Mouse (Mus musculus): ENCODE measurements around the gene Adra1b. TPM values are rescaled to one million over a fixed set of nuclear protein-coding genes. Genes with fewer than 3 reads are reported as not detected.

Gene Adra1b
- total RNA-seq, 1 experiment: 0.71 TPM

- no peaks in the 10 kb centered on the region for H3K36me3 ChIP-seq (ENCODE audit: control insufficient read depth, insufficient read depth, low read length, poor library complexity, severe bottlenecking)
- no peak overlapping the region for H3K4me3 ChIP-seq (ENCODE audit: insufficient read depth in 1 of 2, low read depth in 1 of 2, low read length in 2 of 2, poor library complexity in 1 of 2, severe bottlenecking in 1 of 2)
- no peak overlapping the region for H3K27ac ChIP-seq (ENCODE audit: insufficient read depth, low read depth, low read length, poor library complexity, severe bottlenecking)
- in situ Hi-C loops (cut with MboI; ENCODE audit: low sequenced_read_pairs in 2 of 2, unreplicated experiment in 2 of 2): no loop called here
- no peak overlapping the region for H3K9ac ChIP-seq (ENCODE audit: insufficient read depth, low read depth, low read length, poor library complexity, severe bottlenecking)
- no peaks in the 10 kb centered on the region for H3K4me1 ChIP-seq (ENCODE audit: control insufficient read depth in 2 of 2, insufficient read depth in 2 of 2, low read length in 2 of 2, poor library complexity in 1 of 2)
- no peaks in the 10 kb centered on the region for H3K9me3 ChIP-seq (ENCODE audit: control insufficient read depth, insufficient read depth, low read depth, low read length)
- no peak for DNase-seq (ENCODE audit: low read depth, low spot score)
- no peak for TF ChIP-seq ZNF384 (IDR thresholded peaks at IDR 0.05; ENCODE audit: low read depth, low read length)
- no peak for TF ChIP-seq ZC3H11A (IDR thresholded peaks at IDR 0.05; ENCODE audit: borderline replicate concordance, low read depth, low read length)
- TF ChIP-seq HCFC1 (IDR thresholded peaks at IDR 0.05; ENCODE audit: borderline replicate concordance, insufficient read depth, low read length): no peak
- TF ChIP-seq CHD2 (IDR thresholded peaks at IDR 0.05; ENCODE audit: low read depth, low read length): no peak
- TF ChIP-seq MAFK (IDR thresholded peaks at IDR 0.05; ENCODE audit: insufficient read depth, low read depth, low read length): no peak
These were observed 24.6 kb upstream of the Adra1b start for GRCm38 (mm10) chr11:43925584-43925983.

- Histone ChIP-seq H3K36me3 (ENCODE audit: control insufficient read depth, insufficient read depth, low read length, poor library complexity, severe bottlenecking) (no peaks in the 10 kb centered on the region), H3K27ac (ENCODE audit: insufficient read depth, low read depth, low read length, poor library complexity, severe bottlenecking) (no peak overlapping the region), H3K9ac (ENCODE audit: insufficient read depth, low read depth, low read length, poor library complexity, severe bottlenecking) (no peak overlapping the region), H3K4me3 (ENCODE audit: insufficient read depth in 1 of 2, low read depth in 1 of 2, low read length in 2 of 2, poor library complexity in 1 of 2, severe bottlenecking in 1 of 2) (no peak overlapping the region), H3K4me1 (ENCODE audit: control insufficient read depth in 2 of 2, insufficient read depth in 2 of 2, low read length in 2 of 2, poor library complexity in 1 of 2) (no peaks in the 10 kb centered on the region), H3K9me3 (ENCODE audit: control insufficient read depth, insufficient read depth, low read depth, low read length) (no peaks in the 10 kb centered on the region)
- in situ Hi-C loops (cut with MboI; ENCODE audit: low sequenced_read_pairs in 2 of 2, unreplicated experiment in 2 of 2): no loop called here
- no peak for DNase-seq (ENCODE audit: low read depth, low spot score)
- TF ChIP-seq ZNF384 (IDR thresholded peaks at IDR 0.05; ENCODE audit: low read depth, low read length): no peak
- no peak for TF ChIP-seq HCFC1 (IDR thresholded peaks at IDR 0.05; ENCODE audit: borderline replicate concordance, insufficient read depth, low read length)
- TF ChIP-seq MAFK (IDR thresholded peaks at IDR 0.05; ENCODE audit: insufficient read depth, low read depth, low read length): no peak
- no peak for TF ChIP-seq CHD2 (IDR thresholded peaks at IDR 0.05; ENCODE audit: low read depth, low read length)
- no peak for TF ChIP-seq ZC3H11A (IDR thresholded peaks at IDR 0.05; ENCODE audit: borderline replicate concordance, low read depth, low read length)
These were observed 20.7 kb upstream of the Adra1b start for GRCm38 (mm10) chr11:43921701-43922100.

- Histone ChIP-seq H3K36me3 (ENCODE audit: control insufficient read depth, insufficient read depth, low read length, poor library complexity, severe bottlenecking) (no peaks in the 10 kb centered on the region), H3K4me1 (ENCODE audit: control insufficient read depth in 2 of 2, insufficient read depth in 2 of 2, low read length in 2 of 2, poor library complexity in 1 of 2) (no peaks in the 10 kb centered on the region), H3K9me3 (ENCODE audit: control insufficient read depth, insufficient read depth, low read depth, low read length) (no peaks in the 10 kb centered on the region), H3K27ac (ENCODE audit: insufficient read depth, low read depth, low read length, poor library complexity, severe bottlenecking) (no peak overlapping the region), H3K9ac (ENCODE audit: insufficient read depth, low read depth, low read length, poor library complexity, severe bottlenecking) (no peak overlapping the region), H3K4me3 (ENCODE audit: insufficient read depth in 1 of 2, low read depth in 1 of 2, low read length in 2 of 2, poor library complexity in 1 of 2, severe bottlenecking in 1 of 2) (no peak overlapping the region)
- TF ChIP-seq CHD2 (IDR thresholded peaks at IDR 0.05; ENCODE audit: low read depth, low read length): no peak
- no peak for TF ChIP-seq HCFC1 (IDR thresholded peaks at IDR 0.05; ENCODE audit: borderline replicate concordance, insufficient read depth, low read length)
- no peak for TF ChIP-seq MAFK (IDR thresholded peaks at IDR 0.05; ENCODE audit: insufficient read depth, low read depth, low read length)
- no peak for TF ChIP-seq ZC3H11A (IDR thresholded peaks at IDR 0.05; ENCODE audit: borderline replicate concordance, low read depth, low read length)
- no peak for TF ChIP-seq ZNF384 (IDR thresholded peaks at IDR 0.05; ENCODE audit: low read depth, low read length)
- no peak for DNase-seq (ENCODE audit: low read depth, low spot score)
- in situ Hi-C loops (cut with MboI; ENCODE audit: low sequenced_read_pairs in 2 of 2, unreplicated experiment in 2 of 2): no loop called here
These were observed 18.6 kb upstream of the Adra1b start for GRCm38 (mm10) chr11:43919492-43920055.

GRCm38 (mm10) chr11:43914552-43915447 lies 13.8 kb upstream of the Adra1b start:
- in situ Hi-C loops (cut with MboI; ENCODE audit: low sequenced_read_pairs in 2 of 2, unreplicated experiment in 2 of 2): no loop called here
- Histone ChIP-seq H3K9me3 (ENCODE audit: control insufficient read depth, insufficient read depth, low read depth, low read length) (no peaks in the 10 kb centered on the region), H3K36me3 (ENCODE audit: control insufficient read depth, insufficient read depth, low read length, poor library complexity, severe bottlenecking) (no peaks in the 10 kb centered on the region), H3K4me3 (ENCODE audit: insufficient read depth in 1 of 2, low read depth in 1 of 2, low read length in 2 of 2, poor library complexity in 1 of 2, severe bottlenecking in 1 of 2) (no peak overlapping the region), H3K4me1 (ENCODE audit: control insufficient read depth in 2 of 2, insufficient read depth in 2 of 2, low read length in 2 of 2, poor library complexity in 1 of 2) (no peaks in the 10 kb centered on the region), H3K27ac (ENCODE audit: insufficient read depth, low read depth, low read length, poor library complexity, severe bottlenecking) (no peak overlapping the region), H3K9ac (ENCODE audit: insufficient read depth, low read depth, low read length, poor library complexity, severe bottlenecking) (no peak overlapping the region)
- TF ChIP-seq ZC3H11A (IDR thresholded peaks at IDR 0.05; ENCODE audit: borderline replicate concordance, low read depth, low read length): no peak
- no peak for TF ChIP-seq ZNF384 (IDR thresholded peaks at IDR 0.05; ENCODE audit: low read depth, low read length)
- no peak for TF ChIP-seq CHD2 (IDR thresholded peaks at IDR 0.05; ENCODE audit: low read depth, low read length)
- TF ChIP-seq MAFK (IDR thresholded peaks at IDR 0.05; ENCODE audit: insufficient read depth, low read depth, low read length): no peak
- TF ChIP-seq HCFC1 (IDR thresholded peaks at IDR 0.05; ENCODE audit: borderline replicate concordance, insufficient read depth, low read length): no peak
- no peak for DNase-seq (ENCODE audit: low read depth, low spot score)

Data from ES-E14 (cell line).